Mouse (Mus musculus): ENCODE data around the gene Enpp3.

DNA sequence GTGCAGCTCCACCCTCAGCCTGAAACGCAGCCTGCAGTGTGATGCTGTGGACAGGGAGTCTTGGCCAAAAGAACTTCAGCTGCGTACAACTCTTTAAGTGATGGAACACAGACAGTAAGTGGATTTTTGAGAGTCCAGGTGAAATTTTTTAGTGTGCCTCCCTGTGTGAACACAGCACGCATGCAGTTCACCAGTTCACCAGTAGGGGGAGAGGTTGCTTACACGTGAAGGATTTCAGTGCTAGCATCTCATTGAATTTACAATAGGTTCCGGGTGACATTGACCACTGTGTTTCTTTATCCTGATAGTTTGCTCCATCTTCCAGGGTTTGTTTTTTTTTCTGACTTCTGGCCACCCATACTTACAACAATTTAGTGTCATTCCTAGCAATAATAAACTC, 45.4 kb downstream of the Enpp3 start:
- TF ChIP-seq CTCF (IDR thresholded peaks at IDR 0.05) = peak; percentile 99; the same call in 1 of the 2 replicates
- TF ChIP-seq POLR2A (IDR thresholded peaks at IDR 0.05; ENCODE audit: insufficient read depth, low read depth, low read length) = no peak
- no peak for TF ChIP-seq EP300 (IDR thresholded peaks at IDR 0.05; ENCODE audit: insufficient read depth, low read depth, low read length)

Measured in heart, adult 2 months (tissue).